Mouse (Mus musculus) brain, embryonic 14.5 days (tissue): ENCODE measurements around the gene Flot2.
A peak's percentile ranks its signal among the peaks of the same experiment; 100 is the strongest.

ENCODE experiments used
- CTCF ChIP-seq: fragments of 200-500 bp; IDR thresholded peaks from 2 replicates; pipeline ENCODE4 v1.5.1; 2012; ENCODE audit warnings: inconsistent platforms, mild to moderate bottlenecking, moderate library complexity, borderline replicate concordance; ENCODE audit not compliant: insufficient read depth, insufficient read length; ENCODE audit errors: extremely low read depth
- POLR2A ChIP-seq: fragments of 200-500 bp; IDR thresholded peaks from 2 replicates; pipeline ENCODE4 v1.6.1; 2012; ENCODE audit warnings: mild to moderate bottlenecking, inconsistent platforms, borderline replicate concordance; ENCODE audit not compliant: poor library complexity, insufficient read depth, insufficient read length, severe bottlenecking; ENCODE audit errors: extremely low read depth

GRCm38 (mm10) chr11:78094504-78095143, 56.9 kb downstream of the Flot2 start, which contains the start of gene Fam222b:
- TF ChIP-seq POLR2A (peak; percentile 81), CTCF (no peak)
